Mouse (Mus musculus) midbrain, embryonic 11.5 days (tissue): ENCODE measurements around the gene Rpl29. TPM values are rescaled to one million over a fixed set of nuclear protein-coding genes. Genes with fewer than 3 reads are reported as not detected.

Experiments
- ATAC-seq: fragments of 200-750 bp; cut with Nextera tagmentation; 2 replicates; pipeline ENCODE4 v1.8.0; 2017; ENCODE audit warnings: moderate TSS enrichment, moderate library complexity; ENCODE audit not compliant: low FRiP score
- DNase-seq: peaks from one replicate; pipeline ENCODE4 v3.0.0; 2015; ENCODE audit warnings: low spot score; ENCODE audit errors: missing footprints
- H3K27ac ChIP-seq: fragments of 300-500 bp; sonication (generic); 2 replicates; pipeline ENCODE4 v1.5.1; 2014; ENCODE audit warnings: low read depth, low read length
- H3K27me3 ChIP-seq: fragments of 300-500 bp; sonication (generic); 2 replicates; pipeline ENCODE4 v1.6.1; 2014; ENCODE audit warnings: mild to moderate bottlenecking, low read length, moderate library complexity, mixed read lengths; ENCODE audit not compliant: control insufficient read depth, insufficient read depth
- H3K36me3 ChIP-seq: fragments of 300-500 bp; sonication (generic); 2 replicates; pipeline ENCODE4 v1.6.1; 2014; ENCODE audit warnings: mild to moderate bottlenecking, low read length, moderate library complexity, mixed read lengths; ENCODE audit not compliant: control insufficient read depth, insufficient read depth
- H3K4me1 ChIP-seq: fragments of 300-500 bp; sonication (generic); 2 replicates; pipeline ENCODE4 v1.6.1; 2014; ENCODE audit warnings: low read length; ENCODE audit not compliant: control insufficient read depth, insufficient read depth
- H3K4me2 ChIP-seq: fragments of 300-500 bp; sonication (generic); 2 replicates; pipeline ENCODE4 v1.6.1; 2014; ENCODE audit warnings: mild to moderate bottlenecking, moderate library complexity
- H3K4me3 ChIP-seq: fragments of 300-500 bp; sonication (generic); 2 replicates; pipeline ENCODE4 v1.5.1; 2014; ENCODE audit warnings: low read depth, low read length
- H3K9ac ChIP-seq: fragments of 300-500 bp; sonication (generic); 2 replicates; pipeline ENCODE4 v1.6.1; 2014; ENCODE audit warnings: low read length
- H3K9me3 ChIP-seq: fragments of 300-500 bp; sonication (generic); 2 replicates; pipeline ENCODE4 v1.6.1; 2016; ENCODE audit warnings: low read length; ENCODE audit not compliant: control insufficient read depth
- WGBS: fragments of 180-500 bp; shearing (Covaris S2); extraction: QIAGEN DNeasy Blood & Tissue Kit; methylation state at CpG from one replicate; pipeline ENCODE4 v1.1.7; 2014; 5-methylcytosine and 5-hydroxymethylcytosine counted together
- polyA plus RNA-seq: library from polyadenylated mRNA; unstranded; fragments of >200 nt; fragmentation: Nextera tagmentation; extraction: Ambion mirVana; gene quantifications from 2 replicates; pipeline ENCODE4 v1.2.1, GENCODE M21; 2014

The Rpl29 gene
- polyA plus RNA-seq, 1 experiment from 2014 or later, result 874 TPM

DNA sequence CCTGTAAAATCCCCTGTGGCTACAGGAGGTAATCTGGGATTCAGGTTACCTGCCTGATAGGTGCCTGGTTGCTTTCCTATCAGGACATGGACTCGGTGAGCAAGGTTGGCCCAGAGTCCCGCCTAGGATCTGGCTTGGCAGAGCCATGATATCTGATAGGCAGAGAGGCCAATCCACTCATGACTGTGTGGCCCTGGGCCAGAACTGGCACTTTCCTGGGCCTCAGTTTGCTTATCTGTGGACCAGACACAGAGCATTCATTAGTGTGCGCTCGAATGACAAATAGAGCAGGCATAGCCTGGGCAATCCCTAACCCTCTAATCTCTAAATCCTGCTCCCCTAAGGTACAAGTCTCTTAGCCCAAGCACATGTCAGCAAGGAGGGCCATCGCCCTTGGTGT, 27.1 kb upstream of the Rpl29 start:
- DNase-seq, result no peak
- 82% methylated on average over 5 of the region's 5 CpGs for WGBS
- H3K27ac ChIP-seq, result no peak overlapping the region

GRCm38 (mm10) chr9:106402607-106403375, 26.5 kb upstream of the Rpl29 start:
- 85% methylated on average over 16 of the region's 16 CpGs for WGBS

More for the DNA sequence above, 27.1 kb upstream of the Rpl29 start:
- H3K27me3 ChIP-seq, result no peaks in the 10 kb centered on the region
- H3K9ac ChIP-seq, result no peak overlapping the region
- no peaks in the 10 kb centered on the region for H3K4me1 ChIP-seq
- H3K9me3 ChIP-seq, result no peaks in the 10 kb centered on the region
- no peak overlapping the region for H3K4me3 ChIP-seq
- H3K36me3 ChIP-seq, result no peaks in the 10 kb centered on the region
- no peak overlapping the region for H3K4me2 ChIP-seq
- no peak for ATAC-seq

GRCm38 (mm10) chr9:106405275-106405674, 24.0 kb upstream of the Rpl29 start:
- Histone ChIP-seq H3K27ac (no peak overlapping the region), H3K9me3 (no peaks in the 10 kb centered on the region)
- WGBS, result 47% methylated on average over 6 of the region's 6 CpGs

More at GRCm38 (mm10) chr9:106402607-106403375, 26.5 kb upstream of the Rpl29 start:
- no peak for ATAC-seq
- Histone ChIP-seq H3K36me3 (no peaks in the 10 kb centered on the region), H3K27me3 (no peaks in the 10 kb centered on the region), H3K9me3 (no peaks in the 10 kb centered on the region), H3K4me3 (no peak overlapping the region), H3K27ac (no peak overlapping the region), H3K9ac (no peak overlapping the region), H3K4me2 (no peak overlapping the region), H3K4me1 (no peaks in the 10 kb centered on the region)
- no peak for DNase-seq

DNA sequence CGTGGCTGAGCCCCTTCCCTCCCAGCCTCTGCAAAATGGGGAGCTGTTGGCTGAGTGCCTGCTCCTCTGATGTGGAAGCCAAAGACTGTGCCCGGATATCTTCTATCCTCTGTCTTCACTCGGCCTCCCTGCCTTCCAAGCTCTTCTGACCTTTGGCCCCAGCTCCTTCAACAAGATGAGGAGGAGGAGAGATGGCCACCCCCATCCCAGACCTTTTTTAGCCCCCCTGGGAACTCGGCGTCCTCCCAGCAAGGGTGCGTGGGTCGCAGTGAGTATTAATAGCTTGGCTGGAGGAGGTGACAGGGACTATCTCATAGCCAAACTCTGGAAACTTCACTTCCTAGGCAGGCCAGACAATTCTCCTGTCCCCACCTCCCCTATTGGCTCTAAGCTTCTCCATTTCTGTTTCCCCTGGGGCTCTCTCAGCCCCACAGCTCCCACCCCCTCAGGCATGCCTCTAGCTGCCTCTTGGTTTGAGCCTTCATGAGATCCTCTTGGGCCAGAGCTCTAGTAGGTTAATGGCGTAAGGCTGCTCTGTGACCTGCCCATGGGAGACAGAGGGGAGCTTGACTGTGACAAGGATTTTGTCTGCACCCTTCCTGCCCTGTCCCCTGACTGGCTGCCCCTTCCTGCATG, 22.7 kb upstream of the Rpl29 start:
- no peak overlapping the region for H3K27ac ChIP-seq
- DNase-seq (no peak), ATAC-seq (no peak)
- no peak overlapping the region for H3K4me3 ChIP-seq
- H3K9me3 ChIP-seq, result no peaks in the 10 kb centered on the region
- 60% methylated on average over 8 of the region's 8 CpGs for WGBS
- H3K4me2 ChIP-seq, result no peak overlapping the region
- H3K9ac ChIP-seq, result no peak overlapping the region
- H3K36me3 ChIP-seq, result no peaks in the 10 kb centered on the region
- H3K27me3 ChIP-seq, result no peaks in the 10 kb centered on the region
- H3K4me1 ChIP-seq, result no peaks in the 10 kb centered on the region

More at GRCm38 (mm10) chr9:106405275-106405674, 24.0 kb upstream of the Rpl29 start:
- Histone ChIP-seq H3K4me3 (no peak overlapping the region), H3K36me3 (no peaks in the 10 kb centered on the region), H3K27me3 (no peaks in the 10 kb centered on the region), H3K9ac (no peak overlapping the region), H3K4me2 (no peak overlapping the region), H3K4me1 (no peaks in the 10 kb centered on the region)
- ATAC-seq, result no peak
- no peak for DNase-seq

GRCm38 (mm10) chr9:106409096-106409495, 20.2 kb upstream of the Rpl29 start:
- no peak for ATAC-seq
- Histone ChIP-seq H3K9ac (no peak overlapping the region), H3K27me3 (no peaks in the 10 kb centered on the region), H3K4me3 (no peak overlapping the region), H3K9me3 (no peaks in the 10 kb centered on the region), H3K36me3 (no peaks in the 10 kb centered on the region), H3K4me2 (no peak overlapping the region), H3K4me1 (no peaks in the 10 kb centered on the region), H3K27ac (no peak overlapping the region)
- 98% methylated on average over 4 of the region's 4 CpGs for WGBS
- DNase-seq, result no peak

GRCm38 (mm10) chr9:106410086-106410650, 19.1 kb upstream of the Rpl29 start:
- Histone ChIP-seq H3K9ac (no peak overlapping the region), H3K9me3 (no peaks in the 10 kb centered on the region), H3K4me1 (no peaks in the 10 kb centered on the region), H3K36me3 (no peaks in the 10 kb centered on the region), H3K4me2 (no peak overlapping the region), H3K4me3 (no peak overlapping the region), H3K27ac (no peak overlapping the region), H3K27me3 (no peaks in the 10 kb centered on the region)
- DNase-seq (no peak), ATAC-seq (no peak)
- 83% methylated on average over 2 of the region's 2 CpGs for WGBS

DNA sequence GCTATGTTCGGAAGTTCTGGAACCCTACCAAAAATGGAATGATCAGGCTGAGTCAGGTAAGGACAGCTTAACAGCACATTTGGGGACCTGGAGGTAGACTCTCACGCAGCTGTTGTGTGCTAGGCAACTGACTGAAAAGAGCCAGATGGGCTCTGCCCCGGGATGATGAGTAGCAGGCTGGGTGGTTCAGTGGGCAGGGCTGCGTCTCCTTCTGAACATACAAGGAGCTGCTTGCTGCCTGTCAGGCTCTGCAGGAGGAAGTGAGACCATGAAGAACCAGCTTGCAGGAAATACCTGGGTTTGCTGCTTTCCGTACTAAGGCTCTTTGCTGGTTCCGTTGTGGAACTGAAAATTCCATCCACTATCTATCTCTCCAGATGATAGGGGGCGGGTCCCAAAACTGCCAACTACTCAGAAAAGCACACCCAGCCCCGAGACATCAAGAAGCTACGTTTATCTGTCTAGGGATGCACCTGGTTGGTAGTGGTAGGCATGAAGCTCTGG, 18.1 kb upstream of the Rpl29 start:
- no peaks in the 10 kb centered on the region for H3K36me3 ChIP-seq
- no peak overlapping the region for H3K4me3 ChIP-seq
- no peak overlapping the region for H3K9ac ChIP-seq
- H3K4me1 ChIP-seq, result no peaks in the 10 kb centered on the region
- H3K9me3 ChIP-seq, result no peaks in the 10 kb centered on the region
- no peak overlapping the region for H3K4me2 ChIP-seq
- H3K27ac ChIP-seq, result no peak overlapping the region
- DNase-seq (no peak), ATAC-seq (no peak)
- no peaks in the 10 kb centered on the region for H3K27me3 ChIP-seq
- 84% methylated on average over 9 of the region's 9 CpGs for WGBS

- Histone ChIP-seq H3K27ac (no peak overlapping the region), H3K9me3 (no peaks in the 10 kb centered on the region), H3K36me3 (no peaks in the 10 kb centered on the region), H3K4me2 (no peak overlapping the region), H3K27me3 (no peaks in the 10 kb centered on the region), H3K4me3 (no peak overlapping the region), H3K4me1 (no peaks in the 10 kb centered on the region), H3K9ac (no peak overlapping the region)
- ATAC-seq (no peak), DNase-seq (no peak)
- WGBS, result 71% methylated on average over 6 of the region's 6 CpGs
Measured at GRCm38 (mm10) chr9:106411729-106412128, 17.5 kb upstream of the Rpl29 start.

GRCm38 (mm10) chr9:106412210-106412609, 17.0 kb upstream of the Rpl29 start:
- Histone ChIP-seq H3K27ac (no peak overlapping the region), H3K4me3 (no peak overlapping the region), H3K4me2 (no peak overlapping the region), H3K4me1 (no peaks in the 10 kb centered on the region), H3K36me3 (no peaks in the 10 kb centered on the region), H3K9ac (no peak overlapping the region), H3K9me3 (no peaks in the 10 kb centered on the region), H3K27me3 (no peaks in the 10 kb centered on the region)
- DNase-seq (no peak), ATAC-seq (no peak)
- WGBS, result 78% methylated on average over 3 of the region's 3 CpGs
